Mouse (Mus musculus): ENCODE measurements at regions not wholly inside any gene's neighbourhood (a gene's known extent, or its start where the extent isn't known, plus 50 kb on each side); places are given as distances from the start of the nearest gene placed in this dataset.
"Not testable (repeated sequence)": the region's sequence is repeated elsewhere in the genome, so short reads cannot be mapped to it uniquely, and the experiment has no call there.

GRCm38 (mm10) chr1:161614091-161614490 lies 119.6 kb downstream of the Tnfsf18 start:
- DNase-seq (ENCODE audit: low spot score), result not testable (repeated sequence)

GRCm38 (mm10) chr1:161613658-161614057 lies 119.2 kb downstream of the Tnfsf18 start:
- DNase-seq (ENCODE audit: low spot score), result not testable (repeated sequence)

- no peak for DNase-seq (ENCODE audit: low spot score)
Observed at GRCm38 (mm10) chr1:161607446-161607845, 113.0 kb downstream of the Tnfsf18 start.

GRCm38 (mm10) chr1:161602150-161602549 lies 107.7 kb downstream of the Tnfsf18 start:
- no peak for DNase-seq (ENCODE audit: low spot score)

- DNase-seq (ENCODE audit: low spot score), result no peak
Observed at GRCm38 (mm10) chr1:161601167-161601566, 106.7 kb downstream of the Tnfsf18 start.

GRCm38 (mm10) chr1:161598167-161598566 lies 103.7 kb downstream of the Tnfsf18 start:
- DNase-seq (ENCODE audit: low spot score), result no peak

- DNase-seq (ENCODE audit: low spot score), result no peak
Observed at GRCm38 (mm10) chr1:161576530-161576929, 82.1 kb downstream of the Tnfsf18 start.

- DNase-seq (ENCODE audit: low spot score), result no peak
Observed at GRCm38 (mm10) chr1:161575939-161576338, 81.5 kb downstream of the Tnfsf18 start.

- no peak for DNase-seq (ENCODE audit: low spot score)
Observed at GRCm38 (mm10) chr1:161575171-161575570, 80.7 kb downstream of the Tnfsf18 start.

- DNase-seq (ENCODE audit: low spot score), result no peak
Observed at GRCm38 (mm10) chr1:161570762-161571161, 76.3 kb downstream of the Tnfsf18 start.

- no peak for DNase-seq (ENCODE audit: low spot score)
Observed at GRCm38 (mm10) chr1:161567826-161568225, 73.4 kb downstream of the Tnfsf18 start.

GRCm38 (mm10) chr1:161560368-161560767 lies 65.9 kb downstream of the Tnfsf18 start:
- DNase-seq (ENCODE audit: low spot score), result no peak

All from testis, postnatal 10 days (tissue).